Mouse (Mus musculus) forebrain, embryonic 13.5 days (tissue): ENCODE measurements around the gene Atp4b. TPM values are rescaled to one million over a fixed set of nuclear protein-coding genes. Genes with fewer than 3 reads are reported as not detected.
"Not testable (repeated sequence)": the region's sequence is repeated elsewhere in the genome, so short reads cannot be mapped to it uniquely, and the experiment has no call there.

Source experiments
- ATAC-seq: fragments of 200-750 bp; cut with Nextera tagmentation; 2 replicates; pipeline ENCODE4 v1.8.0; 2017
- H3K27ac ChIP-seq: fragments of 300-500 bp; sonication (generic); 2 replicates; pipeline ENCODE4 v1.5.1; 2015; ENCODE audit warnings: inconsistent platforms, mild to moderate bottlenecking, moderate library complexity
- H3K27me3 ChIP-seq: fragments of 300-500 bp; sonication (generic); 2 replicates; pipeline ENCODE4 v1.6.1; 2015; ENCODE audit warnings: mild to moderate bottlenecking, inconsistent platforms
- H3K36me3 ChIP-seq: fragments of 300-500 bp; sonication (generic); 2 replicates; pipeline ENCODE4 v1.6.1; 2015; ENCODE audit warnings: mild to moderate bottlenecking, inconsistent platforms; ENCODE audit not compliant: poor library complexity, severe bottlenecking
- H3K4me1 ChIP-seq: fragments of 300-500 bp; sonication (generic); 2 replicates; pipeline ENCODE4 v1.6.1; 2015; ENCODE audit warnings: inconsistent platforms
- H3K4me2 ChIP-seq: fragments of 300-500 bp; sonication (generic); 2 replicates; pipeline ENCODE4 v1.6.1; 2015; ENCODE audit warnings: inconsistent platforms, mild to moderate bottlenecking, moderate library complexity
- H3K4me3 ChIP-seq: fragments of 300-500 bp; sonication (generic); 2 replicates; pipeline ENCODE4 v1.5.1; 2015; ENCODE audit warnings: mild to moderate bottlenecking, inconsistent platforms
- H3K9ac ChIP-seq: fragments of 300-500 bp; sonication (generic); 2 replicates; pipeline ENCODE4 v1.6.1; 2015; ENCODE audit warnings: mild to moderate bottlenecking, inconsistent platforms
- H3K9me3 ChIP-seq: fragments of 300-500 bp; sonication (generic); replicated peaks from 2 replicates; pipeline ENCODE4 v1.6.1; 2016; ENCODE audit warnings: inconsistent platforms
- WGBS: fragments of 180-500 bp; shearing (Covaris S2); methylation state at CpG from one replicate; pipeline ENCODE4 v1.1.7; 2015; 5-methylcytosine and 5-hydroxymethylcytosine counted together
- polyA plus RNA-seq: library from polyadenylated mRNA; unstranded; fragments of >200 nt; fragmentation: Nextera tagmentation; extraction: Ambion mirVana; gene quantifications from 2 replicates; pipeline ENCODE4 v1.2.1, GENCODE M21; 2015

Gene Atp4b
- polyA plus RNA-seq, 1 experiment from 2014 or later: not detected

- H3K9me3 ChIP-seq: no peaks in the 10 kb centered on the region
- H3K9ac ChIP-seq: peak overlapping the region; percentile 97
- 86% methylated on average over 8 of the region's 8 CpGs for WGBS
- 0 out of 2 replicates have a peak overlapping the region, but pooled peaks have one; percentile 88 for H3K4me3 ChIP-seq
- H3K27me3 ChIP-seq: no peaks in the 10 kb centered on the region
- H3K27ac ChIP-seq: no peak overlapping the region
- H3K4me1 ChIP-seq: peaks cover 20% of the 10 kb centered on the region
- H3K4me2 ChIP-seq: peak overlapping the region; percentile 87
- H3K36me3 ChIP-seq: peaks cover 53% of the 10 kb centered on the region
- ATAC-seq: no peak
Observed at GRCm38 (mm10) chr8:13340650-13341049, 56.0 kb downstream of the Atp4b start.

- Histone ChIP-seq H3K4me1 (peaks cover 20% of the 10 kb centered on the region), H3K4me2 (peak overlapping the region; percentile 87), H3K27ac (no peak overlapping the region), H3K27me3 (no peaks in the 10 kb centered on the region), H3K9me3 (no peaks in the 10 kb centered on the region), H3K9ac (peak overlapping the region; percentile 97), H3K36me3 (peaks cover 44% of the 10 kb centered on the region), H3K4me3 (peak overlapping the region; percentile 88)
- WGBS: 4% methylated on average over 11 of the region's 11 CpGs
- no peak for ATAC-seq
Observed at GRCm38 (mm10) chr8:13339646-13339990, 57.0 kb downstream of the Atp4b start.

- WGBS: under 1% methylated on average over 28 of the region's 70 CpGs
- ATAC-seq: peak; percentile 53
- Histone ChIP-seq H3K27me3 (no peaks in the 10 kb centered on the region), H3K36me3 (peaks cover 39% of the 10 kb centered on the region), H3K9me3 (no peaks in the 10 kb centered on the region), H3K4me2 (peak overlapping the region; percentile 87), H3K4me3 (peak overlapping the region; percentile 88), H3K9ac (peak overlapping the region; percentile 97), H3K27ac (peak overlapping the region; percentile 70), H3K4me1 (peaks cover 20% of the 10 kb centered on the region)
Observed at GRCm38 (mm10) chr8:13338901-13339645, 57.6 kb downstream of the Atp4b start.

GRCm38 (mm10) chr8:13338255-13338860, 58.3 kb downstream of the Atp4b start, which contains the start of gene Tfdp1:
Gene Tfdp1 (plus strand): TSS chr8:13338751.
- WGBS: 2% methylated on average over 54 of the region's 72 CpGs
- ATAC-seq: peak; percentile 95

GRCm38 (mm10) chr8:13337678-13338077, 58.9 kb downstream of the Atp4b start:
- Histone ChIP-seq H3K9ac (peak overlapping the region; percentile 97; the same call in 1 of the 2 replicates), H3K27me3 (no peaks in the 10 kb centered on the region), H3K4me1 (peaks cover 20% of the 10 kb centered on the region), H3K9me3 (no peaks in the 10 kb centered on the region), H3K27ac (peak overlapping the region; percentile 48), H3K36me3 (peaks cover 25% of the 10 kb centered on the region), H3K4me3 (peak overlapping the region; percentile 88), H3K4me2 (peak overlapping the region; percentile 87)
- 80% methylated on average over 3 of the region's 3 CpGs for WGBS
- no peak for ATAC-seq

More at GRCm38 (mm10) chr8:13338255-13338860, 58.3 kb downstream of the Atp4b start, which contains the start of gene Tfdp1:
- Histone ChIP-seq H3K4me2 (peak within 1 kb of the TSS; percentile 87), H3K9ac (peak within 1 kb of the TSS; percentile 97), H3K36me3 (peaks cover 31% of the 10 kb centered on the region), H3K27ac (peak within 1 kb of the TSS; percentile 70), H3K27me3 (no peaks in the 10 kb centered on the region), H3K9me3 (no peaks in the 10 kb centered on the region), H3K4me3 (peak within 1 kb of the TSS; percentile 88), H3K4me1 (peaks cover 20% of the 10 kb centered on the region)

GRCm38 (mm10) chr8:13337245-13337644, 59.4 kb downstream of the Atp4b start:
- H3K4me3 ChIP-seq, H3K9ac ChIP-seq, H3K27me3 ChIP-seq, H3K27ac ChIP-seq, ATAC-seq, H3K4me2 ChIP-seq, H3K9me3 ChIP-seq: not testable (repeated sequence)
- peaks cover 20% of the 10 kb centered on the region for H3K36me3 ChIP-seq
- H3K4me1 ChIP-seq: peaks cover 20% of the 10 kb centered on the region
- WGBS: 93% methylated on average over 6 of the region's 6 CpGs

Other genes starting within 250 kb of the Atp4b start
- 194 and 201 TPM in 2 replicates for gene Lamp1, start 237.7 kb downstream of the Atp4b start, polyA plus RNA-seq
- 23.6 and 26.9 TPM in 2 replicates for gene Grtp1, start 196.2 kb downstream of the Atp4b start, polyA plus RNA-seq
- 0.97 TPM in 1 of 2 replicates, not detected in the other for gene Adprhl1, start 142.7 kb downstream of the Atp4b start, polyA plus RNA-seq
- gene Dcun1d2, start 108.7 kb downstream of the Atp4b start, polyA plus RNA-seq: 31.6 and 35.1 TPM in 2 replicates
- 40.3 and 40.4 TPM in 2 replicates for gene Tmco3, start 108.6 kb downstream of the Atp4b start, polyA plus RNA-seq
- gene Tfdp1, start 58.1 kb downstream of the Atp4b start, polyA plus RNA-seq: 167 and 170 TPM in 2 replicates
- 0.03 TPM in 1 of 2 replicates, not detected in the other for gene Grk1, start 8.3 kb upstream of the Atp4b start, polyA plus RNA-seq
- not detected in 2 replicates for gene Tmem255b, start 38.4 kb upstream of the Atp4b start, polyA plus RNA-seq
- gene Gas6, start 97.7 kb upstream of the Atp4b start, polyA plus RNA-seq: 11.3 and 12.3 TPM in 2 replicates
- not detected in 2 replicates for gene 1700029H14Rik, start 165.6 kb upstream of the Atp4b start, polyA plus RNA-seq